22 mouse cellular contexts compared by ENCODE assay signal in the genomic region with DNA sequence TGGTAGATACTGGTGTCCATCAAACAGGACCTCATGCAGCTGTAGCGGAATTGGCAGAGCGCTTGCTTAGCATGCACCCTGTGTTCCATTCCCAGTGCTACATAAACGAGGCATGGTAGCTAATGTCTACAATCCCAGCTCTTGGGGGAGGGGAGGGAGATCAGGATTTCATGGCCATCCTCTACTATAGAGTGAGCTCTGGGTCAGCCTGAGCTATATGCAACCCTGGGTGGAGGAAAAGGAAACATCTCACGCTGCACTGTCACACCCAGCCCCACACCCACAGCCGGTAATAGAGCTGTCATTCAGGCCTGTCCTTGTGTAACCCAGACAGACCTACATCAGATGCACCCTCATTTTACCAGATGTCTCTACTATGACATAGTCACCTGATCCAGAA. TPM values are rescaled to one million over a fixed set of nuclear protein-coding genes. Genes with fewer than 3 reads are reported as not detected.
"Had no signal": no experiment of that assay in that cellular context is flagged by ENCODE, and none has a peak within 500 bp of the region (broad histone marks: within the 10 kb centered on the region; RNA-seq: fewer than 3 reads in every experiment).

No protein-coding gene starts in this region.

- H3K27me3 ChIP-seq: limb, embryonic 13.5 days; liver, embryonic 12.5 days; liver, embryonic 15.5 days; lung, embryonic 15.5 days had no signal

- H3K4me3 ChIP-seq: limb, embryonic 10.5 days; limb, embryonic 13.5 days; liver, embryonic 12.5 days; liver, embryonic 15.5 days; lung, embryonic 15.5 days had no signal

- DNase-seq: kidney, adult 9 months; kidney, postnatal 14 days; kidney, postnatal 4 days; liver; lung, adult 18-20 months; lung, postnatal 10 days; lung, postnatal 36 days; midbrain, embryonic 14.5 days; right cerebral cortex, adult 18-20 months; right cerebral cortex, postnatal 14 days; right cerebral cortex, postnatal 4 days; thymus, adult 18-20 months; thymus, postnatal 36 days had no signal

- H3K27ac ChIP-seq: limb, embryonic 10.5 days; limb, embryonic 13.5 days; liver, embryonic 12.5 days; liver, embryonic 15.5 days; lung, embryonic 15.5 days; stomach, postnatal 0 days had no signal

- H3K9me3 ChIP-seq: limb, embryonic 10.5 days; lung, embryonic 15.5 days had no signal

- H3K9ac ChIP-seq: limb, embryonic 13.5 days; liver, embryonic 12.5 days; liver, embryonic 15.5 days; lung, embryonic 15.5 days had no signal

- H3K4me1 ChIP-seq: limb, embryonic 10.5 days; limb, embryonic 13.5 days; liver, embryonic 12.5 days; liver, embryonic 15.5 days; lung, embryonic 15.5 days had no signal

- H3K36me3 ChIP-seq: limb, embryonic 10.5 days; limb, embryonic 13.5 days; lung, embryonic 15.5 days had no signal

RNA-seq across cellular contexts. Expression of gene Pram1, which starts 39.4 kb away (rescaled TPM):
- total RNA-seq: left cerebral cortex, postnatal 25 days; megakaryocyte-erythroid progenitor cell, adult 5-6 weeks; midbrain, postnatal 0 days had no signal
